Mouse (Mus musculus) ES-Bruce4 (cell line): ENCODE data around the gene Trim65.

Experiments
- CTCF ChIP-seq: IDR thresholded peaks from one replicate; pipeline ENCODE4 v1.8.1; 2011; ENCODE audit warnings: low read depth, low read length
- POLR2A ChIP-seq: IDR thresholded peaks from one replicate; pipeline ENCODE4 v1.8.1; 2011; ENCODE audit warnings: low read length; ENCODE audit not compliant: insufficient read depth

GRCm38 (mm10) chr11:116074436-116074991 lies 56.4 kb downstream of the Trim65 start:
- TF ChIP-seq CTCF, result no peak
- no peak for TF ChIP-seq POLR2A
